Mouse (Mus musculus) kidney, adult 11 months (tissue): ENCODE results near the gene Vasn.

ENCODE experiments used
- DNase-seq: peaks from one replicate; pipeline ENCODE4 v3.0.0; 2022

Vasn gene

DNA sequence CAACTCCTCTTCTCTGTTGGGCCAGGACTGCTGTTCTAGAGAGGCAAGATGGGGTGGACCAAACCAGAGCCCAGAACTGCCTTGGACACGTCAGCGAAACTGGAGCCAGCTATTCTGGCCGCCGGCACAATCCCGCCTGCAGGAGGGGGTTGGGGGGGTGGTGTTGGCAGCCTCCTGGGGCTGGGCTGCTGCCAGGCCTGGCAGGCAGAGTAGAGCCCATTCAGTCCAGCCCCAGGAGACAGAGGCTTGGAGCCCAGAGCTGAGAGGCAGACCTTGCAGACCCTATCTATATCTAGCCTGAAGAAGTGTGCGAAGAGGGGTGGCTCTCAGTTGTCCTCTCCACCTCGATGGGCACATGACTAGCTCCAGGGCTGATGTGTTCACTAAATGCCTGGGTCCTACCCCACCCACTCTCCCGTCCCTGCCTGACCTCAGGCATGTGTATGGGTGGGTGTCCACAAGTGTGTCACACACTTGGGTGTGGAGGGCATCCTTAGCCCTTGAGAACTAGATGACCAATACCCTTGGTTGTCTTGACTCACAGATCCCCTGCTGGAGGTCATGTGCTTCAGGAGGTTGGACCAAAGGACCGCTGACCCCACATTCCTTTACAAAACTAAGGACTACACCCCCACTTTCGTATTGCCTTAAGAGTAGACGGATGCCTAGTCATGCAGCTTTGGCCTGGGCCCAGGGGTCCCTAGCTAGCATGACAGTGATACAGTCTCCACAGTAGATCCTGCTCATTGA, 4.1 kb downstream of the Vasn start:
- DNase-seq: peak; percentile 89

DNA sequence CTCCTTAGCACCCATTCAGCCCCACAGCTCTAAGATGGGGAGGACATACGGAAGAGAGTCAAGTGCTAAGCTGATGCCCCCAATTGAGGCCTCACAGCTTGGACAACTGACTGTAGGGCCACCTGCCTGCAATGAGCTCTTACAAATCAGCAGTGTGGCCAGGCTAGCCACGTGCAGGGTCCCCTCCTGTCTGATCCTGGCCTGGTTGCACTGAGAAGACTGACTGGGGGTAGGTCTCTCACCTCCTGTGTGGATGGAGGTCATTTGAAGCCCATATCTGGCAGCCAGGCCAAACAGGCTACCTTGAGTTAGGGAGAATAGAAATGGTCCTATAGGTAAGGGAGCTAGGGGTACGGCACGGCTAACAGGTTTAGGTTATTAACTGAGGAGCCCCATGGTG, 6.1 kb downstream of the Vasn start:
- DNase-seq: no peak

DNA sequence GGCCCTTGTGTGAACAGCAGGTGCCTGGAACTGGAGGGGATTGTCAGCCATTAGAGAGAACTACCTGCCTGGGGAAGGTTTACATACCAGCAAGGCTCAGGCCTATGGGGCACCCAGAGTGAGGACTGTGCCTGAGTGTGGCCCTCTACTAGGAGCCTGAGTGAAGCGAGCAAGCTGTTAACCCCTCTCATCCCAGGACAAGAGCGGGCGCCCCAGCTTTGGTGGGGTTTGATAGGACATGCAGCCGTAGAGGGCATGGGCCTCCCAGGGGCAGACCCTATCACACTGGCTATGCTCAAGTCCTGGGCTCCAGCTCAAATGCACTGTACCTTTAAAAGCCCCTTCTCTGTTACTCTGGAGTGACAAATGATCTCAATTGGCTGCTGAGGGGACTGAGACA, 7.1 kb downstream of the Vasn start:
- DNase-seq: no peak

DNA sequence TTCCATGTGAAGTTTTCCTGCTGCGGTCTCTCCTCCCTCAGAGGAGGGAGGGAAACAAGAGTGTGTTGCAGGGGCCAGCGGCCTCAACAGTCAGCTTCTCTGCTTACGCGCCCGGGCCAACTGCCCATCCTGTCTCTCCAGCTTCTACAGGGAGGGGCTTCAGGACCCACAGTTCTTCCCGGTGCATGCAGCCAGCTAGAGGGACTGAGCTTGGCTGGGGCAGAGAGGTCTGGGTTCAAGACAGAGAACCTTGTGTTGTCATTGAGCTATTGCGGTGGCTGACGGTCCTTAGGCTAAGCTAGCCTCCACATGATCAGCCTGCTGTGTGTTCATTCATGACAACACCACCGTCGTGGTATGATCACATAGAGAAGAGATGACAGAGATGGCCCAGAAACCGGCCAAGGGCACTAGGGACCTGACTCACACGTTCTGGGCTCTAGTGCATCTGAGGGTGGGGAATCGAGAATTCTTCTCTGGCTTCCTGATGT, 8.0 kb downstream of the Vasn start:
- no peak for DNase-seq

DNA sequence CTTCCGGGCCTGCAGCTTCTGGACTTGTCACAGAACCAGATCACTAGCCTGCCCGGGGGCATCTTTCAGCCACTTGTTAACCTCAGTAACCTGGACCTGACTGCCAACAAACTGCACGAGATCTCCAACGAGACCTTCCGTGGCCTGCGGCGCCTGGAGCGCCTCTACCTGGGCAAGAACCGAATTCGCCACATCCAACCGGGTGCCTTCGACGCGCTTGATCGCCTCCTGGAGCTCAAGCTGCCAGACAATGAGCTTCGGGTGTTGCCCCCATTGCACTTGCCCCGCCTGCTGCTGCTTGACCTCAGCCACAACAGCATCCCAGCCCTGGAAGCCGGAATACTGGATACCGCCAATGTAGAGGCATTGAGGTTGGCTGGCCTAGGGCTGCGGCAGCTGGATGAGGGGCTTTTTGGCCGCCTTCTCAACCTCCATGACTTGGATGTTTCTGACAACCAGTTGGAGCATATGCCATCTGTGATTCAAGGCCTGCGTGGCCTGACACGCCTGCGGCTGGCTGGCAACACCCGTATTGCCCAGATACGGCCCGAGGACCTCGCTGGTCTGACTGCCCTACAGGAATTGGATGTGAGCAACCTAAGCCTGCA, 8.8 kb downstream of the Vasn start:
- peak; percentile 81 for DNase-seq

DNA sequence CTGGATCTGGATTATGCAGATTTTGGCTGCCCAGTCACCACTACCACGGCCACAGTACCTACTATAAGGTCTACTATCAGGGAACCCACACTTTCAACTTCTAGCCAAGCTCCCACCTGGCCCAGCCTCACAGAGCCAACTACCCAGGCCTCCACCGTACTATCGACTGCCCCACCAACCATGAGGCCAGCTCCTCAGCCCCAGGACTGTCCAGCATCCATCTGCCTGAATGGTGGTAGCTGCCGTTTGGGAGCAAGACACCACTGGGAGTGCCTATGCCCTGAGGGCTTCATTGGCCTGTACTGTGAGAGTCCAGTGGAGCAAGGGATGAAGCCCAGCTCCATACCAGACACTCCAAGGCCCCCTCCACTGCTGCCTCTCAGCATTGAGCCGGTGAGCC, 9.5 kb downstream of the Vasn start:
- DNase-seq: no peak

DNA sequence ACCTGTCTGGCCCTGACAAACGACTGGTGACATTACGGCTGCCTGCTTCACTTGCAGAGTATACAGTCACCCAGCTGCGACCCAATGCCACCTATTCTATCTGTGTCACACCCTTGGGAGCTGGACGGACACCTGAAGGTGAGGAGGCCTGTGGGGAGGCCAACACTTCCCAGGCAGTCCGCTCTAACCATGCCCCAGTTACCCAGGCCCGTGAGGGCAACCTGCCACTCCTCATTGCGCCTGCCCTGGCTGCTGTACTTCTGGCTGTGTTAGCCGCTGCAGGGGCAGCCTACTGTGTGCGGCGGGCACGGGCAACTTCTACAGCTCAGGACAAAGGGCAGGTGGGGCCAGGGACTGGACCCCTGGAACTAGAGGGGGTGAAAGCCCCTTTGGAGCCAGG, 10.0 kb downstream of the Vasn start:
- DNase-seq: no peak

DNA sequence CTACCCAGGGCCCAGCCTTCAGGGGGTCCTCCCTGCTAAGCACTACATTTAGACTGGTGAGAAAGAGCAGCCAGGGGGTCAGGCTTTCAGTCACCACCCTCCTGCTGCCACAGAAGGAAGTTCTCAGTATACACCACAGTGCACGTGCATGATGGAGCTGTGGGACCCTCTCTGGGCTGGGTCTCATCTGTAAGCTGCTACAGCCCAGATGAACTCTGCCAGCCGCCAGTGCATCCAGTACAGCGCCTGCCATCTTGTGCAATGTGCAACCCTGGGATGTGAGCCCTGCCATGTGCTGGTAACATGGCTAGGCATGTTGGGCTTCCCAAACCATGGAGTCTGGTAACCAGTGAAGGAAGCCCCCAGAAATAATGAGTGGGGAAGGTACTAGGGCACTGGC, 10.4 kb downstream of the Vasn start:
- no peak for DNase-seq

DNA sequence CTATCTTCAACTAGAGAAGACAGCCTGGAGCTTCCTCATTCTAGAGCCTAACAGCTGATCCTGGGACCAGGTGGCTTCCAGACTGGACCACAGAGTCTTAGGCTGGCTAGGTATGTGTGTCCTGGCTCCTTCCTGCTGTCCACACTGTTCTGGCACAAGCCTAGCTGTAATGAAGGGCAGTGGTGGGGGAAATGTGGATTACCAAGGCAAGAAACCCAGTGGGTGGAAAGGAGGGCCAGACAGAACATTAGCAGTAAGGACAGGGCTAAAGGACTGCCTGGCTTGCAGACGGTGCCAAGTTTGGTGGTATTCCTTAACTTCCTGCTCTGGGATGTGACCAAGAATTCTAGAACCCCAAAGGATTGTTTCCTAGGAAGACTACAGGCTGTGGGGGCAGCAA, 11.3 kb downstream of the Vasn start:
- no peak for DNase-seq

DNA sequence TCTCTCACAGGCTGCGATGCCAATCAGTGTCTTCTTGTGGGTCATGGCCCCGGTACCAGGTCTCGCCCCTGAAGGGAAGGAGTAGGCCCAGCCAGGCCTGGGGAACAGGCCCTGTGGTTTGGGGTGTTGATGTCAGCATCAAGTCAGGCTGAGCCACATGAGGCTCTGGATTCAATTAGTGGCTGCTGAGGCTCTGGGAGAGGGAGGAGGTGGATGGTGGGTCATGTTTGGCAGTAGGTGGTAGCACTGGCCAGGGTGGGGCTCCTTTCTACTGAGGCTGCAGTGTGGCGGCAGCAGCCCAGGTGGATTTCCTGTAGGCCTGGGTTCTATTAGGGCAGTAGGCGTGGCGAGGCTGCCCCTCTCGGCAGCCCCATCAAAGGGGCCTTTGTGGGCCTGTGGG, 11.9 kb downstream of the Vasn start:
- no peak for DNase-seq

DNA sequence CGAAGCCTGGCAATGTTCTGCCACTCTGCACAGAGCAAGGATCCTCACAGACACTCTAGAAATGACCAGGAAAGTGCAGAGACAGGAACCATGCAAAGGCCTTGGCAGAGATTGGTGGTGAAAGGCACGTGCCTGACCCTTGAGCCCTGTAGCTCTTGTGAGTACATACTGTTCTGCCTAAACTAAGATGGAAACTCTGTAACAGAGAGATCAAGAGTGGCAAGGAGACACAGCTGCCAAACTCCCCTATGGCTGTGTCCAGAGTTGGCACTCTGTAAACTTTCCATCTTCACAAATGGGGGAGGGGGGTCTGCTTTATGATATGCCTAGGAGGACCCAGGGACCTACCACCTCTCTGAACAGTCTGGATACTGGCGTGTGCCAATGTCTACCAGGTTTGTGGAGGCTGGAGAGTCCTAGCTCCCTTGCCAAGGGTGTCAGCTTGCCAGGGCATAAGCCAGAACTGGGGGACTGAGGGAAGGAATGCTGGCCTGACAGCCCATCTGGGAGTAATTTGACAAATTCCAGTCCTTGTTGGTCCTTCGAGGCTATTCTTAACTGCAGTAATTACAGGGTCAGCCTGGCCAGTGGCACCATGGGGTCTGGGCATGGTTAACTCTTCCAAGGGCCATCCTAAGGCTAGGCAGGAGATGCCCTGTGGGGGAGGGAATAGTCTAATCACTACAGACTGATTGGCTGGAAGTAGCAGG, 13.1 kb downstream of the Vasn start:
- DNase-seq: peak; percentile 62

DNA sequence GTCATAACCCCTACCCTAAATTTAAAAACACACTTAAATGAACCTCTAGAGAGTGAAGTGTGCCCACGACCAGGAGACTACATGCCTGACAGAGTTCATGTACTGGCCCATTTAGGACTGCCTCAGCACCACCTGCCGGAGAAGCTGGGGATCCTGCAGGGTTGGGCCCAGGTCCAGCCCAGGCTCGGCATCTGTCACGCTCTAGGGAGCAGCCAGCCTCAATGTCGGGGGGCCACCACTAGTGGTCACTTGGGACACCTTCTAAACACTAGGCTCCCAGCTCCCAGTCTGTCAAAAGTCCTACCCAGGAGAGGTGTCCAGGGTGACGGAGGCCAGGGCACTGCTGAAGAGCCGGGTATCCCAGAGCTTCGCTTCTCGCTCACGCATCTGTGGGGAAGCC, 15.0 kb downstream of the Vasn start:
- peak; percentile 78 for DNase-seq

DNA sequence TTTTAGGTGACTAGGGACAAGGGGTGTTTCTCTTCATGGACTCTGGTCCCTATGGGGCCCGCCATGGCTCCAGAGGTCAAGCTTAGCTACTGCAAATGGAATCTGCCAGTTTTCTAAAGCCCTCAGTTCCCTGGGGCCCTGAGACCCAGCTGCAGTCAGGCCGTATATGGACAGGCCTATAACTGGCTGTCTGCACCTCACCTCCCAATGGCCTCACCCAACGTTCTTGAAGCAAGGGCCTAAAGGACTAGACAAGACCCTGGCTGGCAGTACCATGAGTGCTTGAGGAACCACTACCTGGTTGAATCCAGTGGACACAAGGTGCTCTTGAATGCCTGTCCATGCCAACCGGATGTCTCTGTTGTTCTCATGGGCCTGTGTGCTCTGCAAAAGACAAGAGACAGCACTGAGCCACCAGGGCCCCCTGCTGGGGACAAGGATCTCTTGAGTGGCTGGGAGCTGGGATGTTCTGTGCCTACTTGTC, 15.6 kb downstream of the Vasn start:
- DNase-seq: peak; percentile 70

DNA sequence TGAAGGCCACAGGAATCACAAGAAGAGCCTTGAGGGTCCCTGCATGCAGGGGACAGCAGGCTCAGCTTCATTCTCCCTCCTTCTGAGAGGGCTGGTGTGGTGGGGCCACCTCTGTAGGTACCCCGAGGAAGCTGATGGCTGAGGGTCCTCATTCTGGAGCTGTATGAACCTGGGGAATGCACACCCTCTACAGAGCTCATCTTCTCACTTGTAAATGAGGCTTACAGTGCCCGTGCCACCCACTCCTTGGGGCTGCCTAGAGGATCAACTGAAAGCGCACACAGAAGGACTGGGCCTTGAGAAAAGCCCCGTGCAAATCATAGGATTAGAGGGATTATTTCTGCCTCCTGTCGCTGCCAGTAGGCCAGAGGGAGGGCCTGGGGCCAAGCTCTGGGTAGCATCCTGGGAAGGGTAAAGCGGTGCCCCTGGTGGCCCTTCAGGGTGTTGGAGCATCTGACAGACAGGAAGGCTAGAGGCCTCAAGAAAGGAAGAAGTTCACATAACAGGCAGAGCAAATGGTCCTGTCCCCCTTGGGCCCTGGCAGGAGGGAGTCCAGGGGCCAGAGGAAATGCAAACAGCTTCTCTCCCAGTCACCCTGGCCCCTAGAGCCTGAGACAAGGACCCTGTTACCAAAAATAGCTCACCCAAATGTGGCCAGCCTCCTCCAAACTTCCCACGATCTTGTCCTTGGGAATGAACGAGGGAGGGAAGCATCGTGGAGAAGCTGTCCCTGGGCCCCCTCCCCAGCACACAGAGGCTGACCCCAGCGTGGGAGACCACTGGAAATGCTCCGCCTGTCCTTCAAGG, 16.2 kb downstream of the Vasn start:
- DNase-seq: no peak

DNA sequence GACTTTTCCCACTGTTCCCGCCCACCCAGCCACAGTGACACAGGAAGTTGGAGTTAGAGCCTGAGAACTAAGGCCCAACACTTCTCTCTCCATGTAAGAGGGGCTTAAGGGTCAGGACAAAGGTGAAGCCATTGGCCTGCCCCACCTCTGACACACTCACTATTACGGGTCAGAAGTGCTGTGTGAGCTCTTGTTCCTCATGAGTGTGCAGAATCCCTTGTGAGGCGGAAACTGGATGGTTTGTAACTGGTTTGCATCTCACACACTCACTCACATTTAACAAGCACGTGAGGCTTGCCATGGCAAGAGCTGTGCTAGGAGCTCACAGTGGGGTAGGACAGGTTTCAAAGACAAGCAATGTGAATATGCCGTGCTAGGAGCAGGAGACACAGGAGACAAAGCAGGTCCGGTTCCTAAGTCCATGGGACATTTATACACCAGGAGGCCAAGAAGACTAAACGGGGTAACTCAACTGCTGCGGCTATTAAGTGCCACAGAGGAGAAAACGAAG, 16.9 kb downstream of the Vasn start:
- peak; percentile 62 for DNase-seq

DNA sequence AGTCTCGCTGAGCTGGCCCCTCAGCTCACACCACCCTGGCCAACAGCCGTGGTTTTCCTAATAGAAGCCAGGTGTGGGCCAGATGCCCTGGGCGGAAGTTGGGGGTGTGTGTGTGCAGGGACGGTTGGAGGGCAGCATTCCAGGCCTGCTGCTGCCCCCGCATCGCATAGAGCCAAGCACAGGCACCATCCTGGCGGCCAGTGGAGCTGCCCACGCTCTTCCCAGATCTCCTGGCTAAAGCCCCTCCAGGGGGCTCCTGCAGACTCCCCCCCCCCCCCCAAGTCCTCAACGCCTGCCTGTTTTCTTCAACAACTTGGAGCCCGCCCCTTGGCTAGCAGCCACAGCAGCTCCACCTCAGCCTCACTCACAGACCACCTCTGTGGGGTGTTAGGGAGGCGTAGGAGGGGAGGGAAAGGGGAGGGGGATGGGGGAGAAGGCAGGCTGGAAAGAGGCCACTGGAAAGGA, 19.1 kb downstream of the Vasn start:
- DNase-seq: no peak

DNA sequence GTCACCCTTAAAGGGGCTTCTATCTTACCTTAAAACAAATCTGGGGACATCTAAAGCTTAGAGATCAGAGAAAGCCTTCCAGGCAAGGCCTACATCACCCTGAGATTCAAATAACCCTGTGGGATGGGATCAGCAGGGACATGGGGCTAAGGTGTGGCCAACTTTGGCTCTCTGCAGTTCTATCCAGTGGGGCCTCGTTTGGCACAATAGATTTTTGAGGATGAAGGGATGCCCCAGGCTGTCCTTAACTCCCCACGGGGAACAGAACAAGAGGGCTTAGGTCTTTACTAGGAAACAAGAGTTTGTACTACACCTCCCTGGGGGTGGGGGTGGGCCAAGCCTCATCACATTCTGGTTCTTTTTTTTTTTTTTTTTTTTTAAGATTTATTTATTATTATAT, 19.6 kb downstream of the Vasn start:
- DNase-seq: no peak

DNA sequence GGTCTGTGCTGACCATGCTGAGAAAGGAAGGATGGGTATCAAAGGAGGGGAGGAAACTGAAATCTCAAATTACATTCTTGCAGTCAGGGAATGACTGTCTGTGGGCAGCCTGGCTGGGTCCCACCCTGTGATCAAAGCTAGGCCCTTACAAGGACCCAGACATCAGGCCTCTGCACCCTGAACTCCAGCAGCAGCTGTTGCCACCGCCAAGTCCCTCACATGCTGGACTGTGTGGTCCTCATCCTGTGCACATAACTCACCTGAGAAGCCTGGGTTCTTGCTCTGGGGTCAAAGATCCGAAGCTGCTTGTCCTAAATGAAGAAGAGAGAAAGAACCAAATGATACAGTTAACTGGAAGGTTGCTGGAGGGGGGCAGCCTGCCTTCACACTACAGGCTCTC, 21.9 kb downstream of the Vasn start:
- DNase-seq: no peak

DNA sequence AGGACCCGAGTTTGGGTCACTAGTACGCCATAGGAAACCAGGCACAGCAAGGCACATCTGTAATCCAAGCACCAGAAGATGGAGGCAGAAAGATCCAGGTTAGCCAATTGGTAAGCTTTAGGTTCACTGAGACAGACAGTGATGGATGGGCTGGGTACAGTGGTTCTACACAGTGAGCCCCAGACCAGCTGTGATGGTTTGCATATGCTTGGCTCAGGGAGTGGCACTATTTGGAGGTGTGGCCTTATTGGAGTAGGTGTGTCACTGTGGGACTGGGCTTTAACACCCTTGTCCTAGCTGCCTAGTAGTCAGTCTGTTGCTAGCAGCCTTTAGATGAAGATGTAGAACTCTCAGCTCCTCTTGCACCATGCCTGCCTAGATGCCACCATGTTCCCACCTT, 24.1 kb downstream of the Vasn start:
- DNase-seq: no peak

DNA sequence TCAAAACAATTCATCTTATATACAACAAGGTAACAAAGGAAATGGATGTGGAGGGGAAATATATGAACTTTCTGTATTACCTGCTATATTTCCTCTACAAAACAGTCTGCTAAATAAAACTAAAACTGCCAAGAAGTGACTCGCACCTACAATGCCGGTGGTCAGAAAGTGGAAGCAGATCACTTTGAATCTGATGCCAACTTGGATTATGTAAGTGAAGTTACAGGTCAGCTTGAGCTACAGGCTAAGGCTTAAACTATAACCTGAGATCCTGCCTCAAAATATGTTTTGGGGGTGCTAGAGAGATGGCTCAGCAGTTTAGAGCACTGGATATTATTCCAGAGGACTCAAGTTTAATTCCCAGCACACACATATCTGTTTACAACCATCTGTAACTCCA, 26.0 kb downstream of the Vasn start:
- DNase-seq: peak; percentile 37

DNA sequence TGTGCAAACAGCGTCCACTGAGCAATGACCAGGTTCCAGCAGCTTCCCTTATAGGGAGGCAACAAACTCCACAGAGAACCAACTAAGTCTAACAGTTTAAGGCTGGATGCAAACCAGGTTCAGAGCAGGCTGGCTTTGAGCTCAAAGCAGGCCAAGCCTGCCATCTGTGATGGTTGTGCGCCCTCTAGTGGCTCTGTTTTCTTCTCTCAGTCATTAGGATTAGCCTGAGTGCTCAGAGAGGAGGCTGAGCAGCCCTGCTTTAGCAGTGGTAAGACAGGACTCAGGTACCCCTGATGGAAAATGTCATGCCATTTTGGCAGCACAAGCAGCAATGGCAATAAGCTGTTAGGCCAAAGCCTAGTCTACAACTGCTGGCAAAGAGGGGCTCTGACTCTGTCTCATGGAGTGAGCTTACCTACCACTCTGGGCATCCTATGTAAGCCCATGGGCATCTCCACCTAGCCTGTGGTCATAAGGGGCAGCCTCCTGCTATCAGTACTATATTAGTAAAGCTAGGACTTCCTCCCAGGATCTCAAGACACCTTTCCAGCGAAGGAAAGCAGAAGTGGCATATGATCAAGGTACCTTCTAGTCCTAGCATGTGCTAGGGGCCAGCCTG, 27.6 kb downstream of the Vasn start:
- DNase-seq: peak; percentile 74

DNA sequence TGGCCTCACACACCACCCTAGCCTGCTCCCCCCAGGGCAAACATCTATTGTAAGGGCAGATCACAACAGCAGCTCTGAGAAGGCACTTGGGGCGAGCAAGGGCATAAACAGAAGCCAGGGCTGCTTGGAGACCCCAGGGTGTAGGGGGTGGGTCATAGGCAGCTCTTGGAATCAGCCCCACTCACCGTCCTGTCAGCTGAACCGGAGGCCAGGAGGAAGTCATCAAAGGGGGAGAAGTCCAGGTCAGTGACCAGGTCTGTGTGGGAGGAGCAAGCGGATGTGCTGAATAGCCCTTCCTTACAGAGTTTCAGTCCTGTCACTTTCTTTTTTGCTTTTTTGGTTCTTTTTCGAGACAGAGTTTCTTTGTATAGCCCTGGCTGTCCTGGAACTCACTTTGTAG, 30.6 kb downstream of the Vasn start:
- no peak for DNase-seq
